Comparison of ENCODE assay signal across 8 mouse cellular contexts in genomic region chr3:87905880-87906485, GRCm38 (mm10). TPM values are rescaled to one million over a fixed set of nuclear protein-coding genes. Genes with fewer than 3 reads are reported as not detected.
DNase-seq lines count a peak whose midpoint lies in the region; ATAC-seq and TF ChIP-seq lines count a peak whose summit lies in the region.

Hdgf (plus strand) TSS chr3:87906321.

- ATAC-seq in CD4-positive, CD25-positive, alpha-beta regulatory T cell, adult 4 months: peak; percentile 96
- ATAC-seq in heart, embryonic 15.5 days (replicated peaks; ENCODE audit: insufficient number of reproducible peaks, insufficient read depth, low FRiP score, low read depth): peak; percentile 93
- ATAC-seq in liver, embryonic 14.5 days (ENCODE audit: insufficient read depth): peak; percentile 84
- peak; percentile 95 for ATAC-seq in neural tube, embryonic 11.5 days (ENCODE audit: insufficient read depth, low FRiP score, low TSS enrichment)
- peak; percentile 92 for ATAC-seq in stomach, postnatal 0 days (ENCODE audit: low FRiP score, low TSS enrichment)

- TF ChIP-seq CTCF in liver, embryonic 14.5 days (IDR thresholded peaks at IDR 0.05; ENCODE audit: low read depth): peak; percentile 45
- peak; percentile 63 for TF ChIP-seq CTCF in stomach, postnatal 0 days (IDR thresholded peaks at IDR 0.05; ENCODE audit: low read depth)

- peaks cover 45% of the 10 kb centered on the region for H3K4me1 ChIP-seq in forebrain, embryonic 10.5 days
- peaks cover 34% of the 10 kb centered on the region for H3K4me1 ChIP-seq in heart, embryonic 15.5 days (replicated peaks)
- peaks cover 45 to 55% of the 10 kb centered on the region in 2 experiments for H3K4me1 ChIP-seq in liver, embryonic 14.5 days (replicated peaks; ENCODE audit: control insufficient read depth in 2 of 2, insufficient read depth in 2 of 2, low read length in 1 of 2)
- peaks cover 18% of the 10 kb centered on the region for H3K4me1 ChIP-seq in neural tube, embryonic 11.5 days (ENCODE audit: control insufficient read depth, insufficient read depth, low read length)
- H3K4me1 ChIP-seq in stomach, postnatal 0 days (replicated peaks; ENCODE audit: control insufficient read depth, insufficient read depth): peaks cover 23% of the 10 kb centered on the region

- H3K9ac ChIP-seq in heart, embryonic 15.5 days: peak within 1 kb of the TSS; percentile 98
- H3K9ac ChIP-seq in liver, embryonic 14.5 days (replicated peaks): peak within 1 kb of the TSS; percentile 100
- peak within 1 kb of the TSS; percentile 97 for H3K9ac ChIP-seq in neural tube, embryonic 11.5 days (ENCODE audit: low read length)
- H3K9ac ChIP-seq in stomach, postnatal 0 days (ENCODE audit: low read length): peak within 1 kb of the TSS; percentile 94

- H3K36me3 ChIP-seq in forebrain, embryonic 10.5 days (replicated peaks): no peaks in the 10 kb centered on the region; the same call in 1 of the 2 replicates
- no peaks in the 10 kb centered on the region for H3K36me3 ChIP-seq in heart, embryonic 15.5 days
- no peaks in the 10 kb centered on the region; the same call in 1 of the 2 replicates for H3K36me3 ChIP-seq in liver, embryonic 14.5 days (replicated peaks; ENCODE audit: control insufficient read depth, insufficient read depth, low read depth)
- H3K36me3 ChIP-seq in neural tube, embryonic 11.5 days (ENCODE audit: control insufficient read depth, insufficient read depth, low read length): no peaks in the 10 kb centered on the region
- H3K36me3 ChIP-seq in stomach, postnatal 0 days (ENCODE audit: control insufficient read depth, insufficient read depth, low read length): no peaks in the 10 kb centered on the region

- no peak for TF ChIP-seq EP300 in liver, embryonic 14.5 days (IDR thresholded peaks at IDR 0.05; ENCODE audit: low read depth)
- TF ChIP-seq EP300 in stomach, postnatal 0 days (optimal IDR thresholded peaks at IDR 0.05): no peak

- peak; percentile 82 for DNase-seq in c-Kit-negative CD71-positive TER-119-positive erythroid progenitor cells, embryonic 14.5 days (ENCODE audit: low read depth, low spot score)
- peak; percentile 96 for DNase-seq in forebrain, embryonic 10.5 days (ENCODE audit: extremely low spot score, low spot score)
- DNase-seq in kidney, postnatal 25 days: peak; percentile 92 to 99
- peak; percentile 91 to 93 (median 92) for DNase-seq in liver, embryonic 14.5 days (ENCODE audit: low read depth in 3 of 3, low spot score in 3 of 3)
- DNase-seq in neural tube, embryonic 11.5 days (ENCODE audit: low spot score): peak; percentile 98
- DNase-seq in stomach, postnatal 0 days (ENCODE audit: low spot score): peak; percentile 97

- H3K27me3 ChIP-seq in forebrain, embryonic 10.5 days (ENCODE audit: poor library complexity, severe bottlenecking): no peaks in the 10 kb centered on the region
- H3K27me3 ChIP-seq in heart, embryonic 15.5 days: no peaks in the 10 kb centered on the region
- H3K27me3 ChIP-seq in liver, embryonic 14.5 days (ENCODE audit: control insufficient read depth, insufficient read depth, low read length): no peaks in the 10 kb centered on the region
- H3K27me3 ChIP-seq in neural tube, embryonic 11.5 days (ENCODE audit: control insufficient read depth, insufficient read depth, low read length): no peaks in the 10 kb centered on the region
- no peaks in the 10 kb centered on the region for H3K27me3 ChIP-seq in stomach, postnatal 0 days (ENCODE audit: control insufficient read depth, insufficient read depth, low read length)

- peak within 1 kb of the TSS; percentile 78 for H3K4me2 ChIP-seq in heart, embryonic 15.5 days
- peak within 1 kb of the TSS; percentile 91 for H3K4me2 ChIP-seq in liver, embryonic 14.5 days (ENCODE audit: low read depth)
- H3K4me2 ChIP-seq in neural tube, embryonic 11.5 days (ENCODE audit: low read depth): peak within 1 kb of the TSS; percentile 89
- H3K4me2 ChIP-seq in stomach, postnatal 0 days (replicated peaks; ENCODE audit: low read depth): peak within 1 kb of the TSS; percentile 79

- 1% methylated on average over 57 of the region's 57 CpGs for WGBS in forebrain, embryonic 10.5 days
- WGBS in heart, embryonic 15.5 days: under 1% methylated on average over 57 of the region's 57 CpGs
- under 1% methylated on average over 57 of the region's 57 CpGs for WGBS in liver, embryonic 14.5 days (ENCODE audit: insufficient replicate concordance)
- under 1% methylated on average over 52 of the region's 57 CpGs for WGBS in neural tube, embryonic 11.5 days
- WGBS in stomach, postnatal 0 days: under 1% methylated on average over 41 of the region's 57 CpGs

- H3K27ac ChIP-seq in forebrain, embryonic 10.5 days: peak within 1 kb of the TSS; percentile 98
- peak within 1 kb of the TSS; percentile 97 for H3K27ac ChIP-seq in heart, embryonic 15.5 days
- peak within 1 kb of the TSS; percentile 89 for H3K27ac ChIP-seq in liver, embryonic 14.5 days
- peak within 1 kb of the TSS; percentile 84 for H3K27ac ChIP-seq in neural tube, embryonic 11.5 days (ENCODE audit: low read depth, low read length)
- peak within 1 kb of the TSS; percentile 98 for H3K27ac ChIP-seq in stomach, postnatal 0 days (replicated peaks)

- peak within 1 kb of the TSS; percentile 98 for H3K4me3 ChIP-seq in forebrain, embryonic 10.5 days
- H3K4me3 ChIP-seq in heart, embryonic 15.5 days: peak within 1 kb of the TSS; percentile 96
- peak within 1 kb of the TSS; percentile 97 to 100 for H3K4me3 ChIP-seq in liver, embryonic 14.5 days (ENCODE audit: insufficient read depth in 1 of 2, low read depth in 2 of 2, low read length in 2 of 2)
- H3K4me3 ChIP-seq in neural tube, embryonic 11.5 days (ENCODE audit: low read depth, low read length): peak within 1 kb of the TSS; percentile 98
- H3K4me3 ChIP-seq in stomach, postnatal 0 days (ENCODE audit: low read depth, low read length): peak within 1 kb of the TSS; percentile 94

- no peaks in the 10 kb centered on the region for H3K9me3 ChIP-seq in forebrain, embryonic 10.5 days
- no peaks in the 10 kb centered on the region for H3K9me3 ChIP-seq in heart, embryonic 15.5 days (replicated peaks)
- no peaks in the 10 kb centered on the region for H3K9me3 ChIP-seq in liver, embryonic 14.5 days (ENCODE audit: control insufficient read depth, low read length)
- H3K9me3 ChIP-seq in neural tube, embryonic 11.5 days (ENCODE audit: control insufficient read depth, low read length): no peaks in the 10 kb centered on the region
- H3K9me3 ChIP-seq in stomach, postnatal 0 days (ENCODE audit: control insufficient read depth, low read length): no peaks in the 10 kb centered on the region

RNA-seq across cellular contexts. Expression of gene Hdgf, which starts in this region (rescaled TPM):
- polyA plus RNA-seq in CD4-positive, CD25-positive, alpha-beta regulatory T cell, adult 4 months (2017; shearing (Covaris generic)): 10 to 100 TPM; 36.0 to 43.7 TPM
- 199 and 219 TPM in 2 replicates for polyA plus RNA-seq in forebrain, embryonic 10.5 days (2016; fragmentation: Nextera tagmentation; extraction: Ambion mirVana)
- 134 and 161 TPM in 2 replicates for polyA plus RNA-seq in heart, embryonic 15.5 days (2015; fragmentation: Nextera tagmentation; extraction: Ambion mirVana)
- polyA plus RNA-seq in liver, embryonic 14.5 days (2012; rRNA removed): 108 and 167 TPM in 2 replicates
- polyA plus RNA-seq in liver, embryonic 14.5 days (2014; fragmentation: Nextera tagmentation; extraction: Ambion mirVana): 204 and 256 TPM in 2 replicates
- 256 and 261 TPM in 2 replicates for polyA plus RNA-seq in neural tube, embryonic 11.5 days (2014; fragmentation: Nextera tagmentation; extraction: Ambion mirVana)
- polyA plus RNA-seq in stomach, postnatal 0 days (2015; fragmentation: Nextera tagmentation; extraction: Ambion mirVana): 165 and 168 TPM in 2 replicates

Comparison
In these comparisons a context has a peak if more than half of its experiments do, and no peak if none do; other contexts are left out.
1. Peak in every context shown above with its lines: DNase-seq, ATAC-seq, H3K4me3 ChIP-seq and H3K27ac ChIP-seq.